Mouse (Mus musculus) lung, embryonic 14.5 days (tissue): Measurements from ENCODE around the gene Polr1d. TPM values are rescaled to one million over a fixed set of nuclear protein-coding genes. Genes with fewer than 3 reads are reported as not detected.
A peak's percentile ranks its signal among the peaks of the same experiment; 100 is the strongest.

Experiments used
- ATAC-seq: fragments of 200-750 bp; cut with Nextera tagmentation; 2 replicates; pipeline ENCODE4 v1.8.0; 2017; ENCODE audit warnings: mild to moderate bottlenecking, moderate TSS enrichment, moderate library complexity; ENCODE audit not compliant: insufficient read depth
- DNase-seq: peaks from one replicate; pipeline ENCODE4 v3.0.0-alpha.2; 2015
- H3K27ac ChIP-seq: fragments of 300-500 bp; sonication (generic); 2 replicates; pipeline ENCODE4 v1.5.1; 2014; ENCODE audit warnings: low read depth, mild to moderate bottlenecking, moderate library complexity
- H3K27me3 ChIP-seq: fragments of 300-500 bp; sonication (generic); 2 replicates; pipeline ENCODE4 v1.6.1; 2014; ENCODE audit warnings: low read length, control low read depth; ENCODE audit not compliant: insufficient read depth
- H3K36me3 ChIP-seq: fragments of 300-500 bp; sonication (generic); 2 replicates; pipeline ENCODE4 v1.6.1; 2014; ENCODE audit warnings: control low read depth; ENCODE audit not compliant: insufficient read depth
- H3K4me1 ChIP-seq: fragments of 300-500 bp; sonication (generic); 2 replicates; pipeline ENCODE4 v1.6.1; 2014; ENCODE audit warnings: antibody characterized with exemption, control low read depth; ENCODE audit not compliant: insufficient read depth
- H3K4me2 ChIP-seq: fragments of 300-500 bp; sonication (generic); 2 replicates; pipeline ENCODE4 v1.6.1; 2014; ENCODE audit warnings: mild to moderate bottlenecking
- H3K4me3 ChIP-seq: fragments of 300-500 bp; sonication (generic); 2 replicates; pipeline ENCODE4 v1.5.1; 2014; ENCODE audit warnings: low read depth, low read length
- H3K9ac ChIP-seq: fragments of 300-500 bp; sonication (generic); 2 replicates; pipeline ENCODE4 v1.6.1; 2014
- H3K9me3 ChIP-seq: fragments of 300-500 bp; sonication (generic); 2 replicates; pipeline ENCODE4 v1.6.1; 2016; ENCODE audit warnings: low read depth, low read length, control low read depth
- CTCF ChIP-seq: IDR thresholded peaks from 2 replicates; pipeline ENCODE4 v1.5.1; 2016; ENCODE audit warnings: antibody characterized with exemption, low read depth
- WGBS: fragments of 180-500 bp; shearing (Covaris S2); extraction: QIAGEN DNeasy Blood & Tissue Kit; methylation state at CpG from one replicate; pipeline ENCODE4 v1.1.7; 2014; 5-methylcytosine and 5-hydroxymethylcytosine counted together
- polyA plus RNA-seq: library from polyadenylated mRNA; unstranded; fragments of >200 nt; fragmentation: Nextera tagmentation; extraction: Ambion mirVana; gene quantifications from 2 replicates; pipeline ENCODE4 v1.2.1, GENCODE M21; 2014

Polr1d gene
- polyA plus RNA-seq, 1 experiment from 2014 or later, result 123 TPM

GRCm38 (mm10) chr5:147055572-147056245 lies 21.1 kb upstream of the Polr1d start:
- Histone ChIP-seq H3K27me3 (no peaks in the 10 kb centered on the region), H3K4me2 (no peak overlapping the region), H3K4me1 (no peaks in the 10 kb centered on the region), H3K9me3 (no peaks in the 10 kb centered on the region), H3K9ac (no peak overlapping the region), H3K27ac (no peak overlapping the region), H3K4me3 (no peak overlapping the region), H3K36me3 (no peaks in the 10 kb centered on the region)
- ATAC-seq, result peak; percentile 45; the same call in 1 of the 2 replicates
- no peak for TF ChIP-seq CTCF
- 69% methylated on average over 6 of the region's 6 CpGs for WGBS
- peak; percentile 33 for DNase-seq

GRCm38 (mm10) chr5:147056712-147057290 lies 20.0 kb upstream of the Polr1d start:
- H3K27me3 ChIP-seq, result no peaks in the 10 kb centered on the region
- H3K4me3 ChIP-seq, result no peak overlapping the region
- no peak for TF ChIP-seq CTCF
- WGBS, result 82% methylated on average over 10 of the region's 10 CpGs
- no peaks in the 10 kb centered on the region for H3K36me3 ChIP-seq
- H3K4me2 ChIP-seq, result no peak overlapping the region
- H3K27ac ChIP-seq, result no peak overlapping the region
- H3K9ac ChIP-seq, result no peak overlapping the region
- H3K9me3 ChIP-seq, result no peaks in the 10 kb centered on the region
- ATAC-seq (no peak), DNase-seq (no peak)
- H3K4me1 ChIP-seq, result no peaks in the 10 kb centered on the region

- no peak overlapping the region for H3K4me3 ChIP-seq
- H3K9ac ChIP-seq, result no peak overlapping the region
- H3K27me3 ChIP-seq, result no peaks in the 10 kb centered on the region
- H3K36me3 ChIP-seq, result no peaks in the 10 kb centered on the region
- H3K27ac ChIP-seq, result no peak overlapping the region
- ATAC-seq (no peak), DNase-seq (no peak)
- WGBS, result 65% methylated on average over 9 of the region's 9 CpGs
- no peaks in the 10 kb centered on the region for H3K4me1 ChIP-seq
- no peak for TF ChIP-seq CTCF
- H3K4me2 ChIP-seq, result no peak overlapping the region
- no peaks in the 10 kb centered on the region for H3K9me3 ChIP-seq
These were observed 19.0 kb upstream of the Polr1d start for GRCm38 (mm10) chr5:147057626-147058414.

- no peak for TF ChIP-seq CTCF
- Histone ChIP-seq H3K4me2 (no peak overlapping the region), H3K4me3 (no peak overlapping the region), H3K9ac (no peak overlapping the region), H3K27me3 (no peaks in the 10 kb centered on the region), H3K4me1 (0 out of 2 replicates have a peak, but pooled peaks cover under 1% of the 10 kb centered on the region), H3K36me3 (no peaks in the 10 kb centered on the region), H3K9me3 (no peaks in the 10 kb centered on the region), H3K27ac (no peak overlapping the region)
- no peak for DNase-seq
- ATAC-seq, result no peak
- 87% methylated on average over 5 of the region's 5 CpGs for WGBS
These were observed 18.2 kb upstream of the Polr1d start for GRCm38 (mm10) chr5:147058661-147059060.

GRCm38 (mm10) chr5:147059319-147059718 lies 17.5 kb upstream of the Polr1d start:
- TF ChIP-seq CTCF, result no peak
- Histone ChIP-seq H3K27me3 (no peaks in the 10 kb centered on the region), H3K36me3 (no peaks in the 10 kb centered on the region), H3K9ac (no peak overlapping the region), H3K27ac (no peak overlapping the region), H3K4me1 (0 out of 2 replicates have a peak, but pooled peaks cover 6% of the 10 kb centered on the region), H3K9me3 (no peaks in the 10 kb centered on the region), H3K4me3 (no peak overlapping the region), H3K4me2 (no peak overlapping the region)
- ATAC-seq (no peak), DNase-seq (no peak)
- WGBS, result 72% methylated on average over 9 of the region's 9 CpGs

- Histone ChIP-seq H3K4me3 (no peak overlapping the region), H3K4me2 (no peak overlapping the region), H3K9ac (no peak overlapping the region), H3K27ac (no peak overlapping the region), H3K36me3 (no peaks in the 10 kb centered on the region), H3K27me3 (no peaks in the 10 kb centered on the region), H3K9me3 (no peaks in the 10 kb centered on the region), H3K4me1 (0 out of 2 replicates have a peak, but pooled peaks cover 6% of the 10 kb centered on the region)
- no peak for ATAC-seq
- no peak for TF ChIP-seq CTCF
- WGBS, result 78% methylated on average over 2 of the region's 2 CpGs
- no peak for DNase-seq
These were observed 16.8 kb upstream of the Polr1d start for GRCm38 (mm10) chr5:147060024-147060423.

GRCm38 (mm10) chr5:147063215-147063661 lies 13.6 kb upstream of the Polr1d start:
- Histone ChIP-seq H3K4me1 (0 out of 2 replicates have a peak, but pooled peaks cover 11% of the 10 kb centered on the region), H3K27ac (no peak overlapping the region), H3K4me3 (no peak overlapping the region), H3K36me3 (no peaks in the 10 kb centered on the region), H3K27me3 (no peaks in the 10 kb centered on the region), H3K9me3 (no peaks in the 10 kb centered on the region), H3K4me2 (peak overlapping the region; percentile 50), H3K9ac (no peak overlapping the region)
- no peak for TF ChIP-seq CTCF
- peak; percentile 32; the same call in 1 of the 2 replicates for ATAC-seq
- DNase-seq, result peak; percentile 70
- 32% methylated on average over 8 of the region's 8 CpGs for WGBS
